Mouse (Mus musculus) cerebellum, postnatal 36 days (tissue): ENCODE results near the gene Psmc6.
A peak's percentile ranks its signal among the peaks of the same experiment; 100 is the strongest.

Experiments used
- DNase-seq, 2 experiments: peaks; one replicate each; pipeline ENCODE4 v3.0.0; 2021 to 2022; ENCODE audit warnings: mixed read lengths in 2 of 2

The Psmc6 gene

DNA sequence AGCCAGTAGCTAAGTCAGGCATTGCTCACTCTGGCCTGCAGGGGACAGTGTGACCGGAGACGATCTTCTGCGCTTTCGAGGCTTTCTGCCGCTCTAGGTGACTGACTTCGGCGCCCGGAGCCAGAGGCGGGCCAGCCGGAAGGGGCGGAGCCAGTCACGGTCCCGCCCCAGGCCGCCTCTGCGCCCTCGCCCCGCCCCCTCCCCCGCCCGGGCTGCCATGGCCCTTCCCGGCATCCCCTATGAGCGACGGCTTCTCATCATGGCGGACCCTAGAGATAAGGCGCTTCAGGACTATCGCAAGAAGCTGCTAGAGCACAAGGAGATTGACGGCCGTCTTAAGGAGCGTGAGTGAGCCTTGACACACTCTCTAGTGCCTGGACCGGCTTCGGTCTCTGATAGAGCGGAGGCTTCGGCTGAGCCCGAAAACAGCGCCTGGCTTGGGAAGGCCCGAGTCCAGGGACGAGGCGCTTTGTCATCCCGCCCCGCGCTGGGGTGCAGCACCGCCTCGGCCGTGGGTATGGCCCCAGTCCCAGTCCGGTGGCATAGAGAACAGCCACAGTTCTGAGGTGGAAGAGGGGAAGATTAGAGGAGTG, at the start of gene Psmc6:
TSS of gene Psmc6 (plus strand) at position 200 of the 593 bp plus-strand sequence.
- peak; percentile 91 to 92 for DNase-seq

DNA sequence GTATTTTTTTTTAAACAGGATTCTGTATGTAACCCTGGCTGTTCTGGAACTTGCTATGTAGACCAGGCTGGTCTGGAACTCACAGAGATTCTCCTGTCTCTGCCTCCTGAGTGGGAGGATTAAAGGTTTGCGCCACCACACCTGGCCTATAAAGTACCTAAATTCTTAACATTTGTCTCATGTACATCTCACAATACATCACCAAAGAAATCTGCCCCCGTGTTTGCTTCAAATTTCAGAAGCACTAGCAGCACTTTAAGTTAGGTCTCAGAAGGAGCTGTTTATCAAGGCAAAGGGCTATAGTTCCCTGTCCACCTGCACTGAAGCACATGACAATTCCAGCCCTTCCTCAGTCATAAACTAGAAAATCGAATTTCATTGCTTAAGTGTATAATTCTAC, 47.5 kb upstream of the Psmc6 start:
- DNase-seq, result no peak

DNA sequence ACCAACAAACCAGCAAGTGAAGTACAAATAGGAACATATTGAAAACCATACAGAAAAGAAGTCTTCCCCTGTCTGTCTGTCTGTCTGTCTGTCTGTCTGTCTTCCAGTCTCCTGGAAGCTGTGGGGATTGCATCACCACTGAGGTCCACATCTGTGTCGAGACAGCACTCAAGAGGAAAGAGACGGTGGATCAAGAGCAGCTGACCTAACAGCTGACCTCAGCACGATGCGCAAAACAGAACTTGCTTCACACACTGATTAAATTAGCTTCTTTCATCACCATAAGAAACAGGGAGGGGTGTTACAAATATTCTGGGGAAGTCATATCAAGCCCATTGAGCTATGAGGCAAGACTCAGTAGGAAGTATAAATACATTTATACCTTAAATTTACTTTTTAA, 38.0 kb upstream of the Psmc6 start:
- no peak for DNase-seq

DNA sequence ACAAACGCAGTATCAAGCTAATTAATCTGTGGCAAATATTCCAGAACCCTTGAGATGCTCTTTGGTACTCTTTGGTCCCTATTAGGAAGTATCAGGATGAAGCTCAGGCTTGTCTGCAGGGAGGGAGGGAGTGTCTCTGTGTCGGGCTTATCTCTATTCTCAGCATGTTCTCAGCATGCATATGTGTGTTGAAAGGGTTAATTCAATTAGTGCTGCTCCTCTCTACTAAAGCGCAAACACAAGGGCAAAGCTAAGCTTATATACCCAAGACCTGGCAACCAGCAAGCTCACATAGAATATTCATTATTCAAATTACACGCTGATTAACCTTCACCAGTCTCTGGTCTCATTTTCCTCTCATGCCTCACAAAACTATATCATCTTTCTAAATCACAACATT, 25.6 kb upstream of the Psmc6 start:
- DNase-seq, result no peak

DNA sequence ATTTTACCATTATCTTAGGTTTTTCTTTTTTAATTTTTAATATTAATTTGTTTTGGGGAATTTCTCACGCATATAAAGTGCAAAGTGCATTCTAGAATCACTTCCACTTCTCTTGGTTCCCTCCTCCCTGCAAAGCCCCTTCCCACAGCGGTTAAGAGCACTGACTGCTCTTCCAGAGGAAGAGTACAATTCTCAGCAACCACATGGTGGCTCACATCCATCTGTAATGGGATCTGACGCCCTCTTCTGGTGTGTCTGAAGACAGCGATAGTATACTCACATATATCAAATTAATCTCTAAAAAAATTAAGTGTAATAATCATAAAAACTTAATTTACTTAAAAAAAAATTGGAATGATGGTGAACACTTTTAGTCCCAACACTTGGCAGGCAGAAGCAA, 25.2 kb upstream of the Psmc6 start:
- no peak for DNase-seq

DNA sequence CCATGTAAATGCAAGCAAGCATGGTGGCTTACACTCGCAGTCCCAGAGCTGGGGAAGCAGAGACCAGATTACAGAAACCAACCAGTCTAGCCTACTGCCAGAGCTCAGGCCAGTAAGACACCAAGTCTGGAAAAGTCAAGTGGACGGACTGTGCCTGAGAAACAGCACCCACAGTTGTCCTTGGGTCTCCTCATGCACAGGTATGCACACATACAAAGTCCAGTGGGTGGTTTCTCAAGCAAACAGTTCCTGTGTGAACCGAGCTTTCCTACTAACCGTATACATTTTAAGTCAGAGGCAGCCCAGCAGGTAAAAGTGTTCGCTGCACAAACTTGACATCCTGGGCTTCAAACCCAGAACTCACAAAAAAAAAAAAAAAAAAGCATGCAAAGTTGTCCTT, 23.7 kb upstream of the Psmc6 start:
- DNase-seq, result no peak

DNA sequence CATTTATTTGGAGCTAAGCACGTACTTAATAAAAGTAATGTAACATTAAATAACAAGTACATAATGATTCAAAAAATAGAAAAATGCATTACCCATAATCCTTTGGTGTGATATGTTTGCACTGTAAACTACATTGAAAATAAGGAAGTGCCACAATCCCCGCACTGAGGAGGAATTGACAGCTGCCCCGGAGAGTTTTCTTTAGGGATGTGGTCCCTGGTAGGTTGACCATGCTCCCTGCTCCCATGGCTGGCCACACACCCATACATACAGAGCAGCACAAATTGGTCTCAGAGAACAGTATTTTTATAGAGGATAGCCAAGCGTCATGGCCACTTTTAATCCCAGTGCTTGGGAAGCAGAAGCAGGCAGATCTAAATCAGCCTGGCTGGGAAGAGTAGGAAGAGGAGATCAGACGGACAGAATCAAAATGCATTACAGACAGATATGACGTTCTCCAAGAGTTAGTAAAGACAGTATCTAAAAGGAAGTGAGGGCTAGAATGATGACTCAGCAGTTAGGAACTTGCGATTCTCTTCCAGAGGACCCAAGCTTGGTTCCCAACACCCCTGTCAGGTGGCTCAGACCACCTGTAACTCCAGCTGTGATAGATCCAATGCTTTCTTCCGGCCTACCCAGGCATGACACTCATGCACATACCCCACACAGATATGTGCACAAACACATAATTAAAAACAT, 21.8 kb upstream of the Psmc6 start:
- DNase-seq, result no peak

DNA sequence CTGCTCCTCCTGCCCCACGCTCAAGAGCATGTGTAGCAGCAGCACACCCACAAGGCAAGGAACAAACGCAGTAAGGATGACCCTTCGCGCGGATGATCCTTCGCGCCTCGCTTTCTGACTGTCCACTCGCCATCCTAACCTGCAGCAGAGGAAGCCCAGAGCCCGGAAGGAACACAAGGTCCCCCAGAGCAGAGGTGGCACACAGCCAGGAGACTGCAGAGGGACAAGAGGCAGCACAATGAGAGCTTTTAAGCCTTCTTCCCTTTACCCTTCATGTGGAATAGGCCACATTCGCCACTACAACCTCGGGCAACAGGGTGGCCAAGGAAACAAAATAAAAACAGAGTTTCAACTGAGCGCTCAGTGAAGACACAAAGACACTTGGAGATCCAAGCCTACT, 19.9 kb upstream of the Psmc6 start:
- DNase-seq, result peak; percentile 24 to 48

DNA sequence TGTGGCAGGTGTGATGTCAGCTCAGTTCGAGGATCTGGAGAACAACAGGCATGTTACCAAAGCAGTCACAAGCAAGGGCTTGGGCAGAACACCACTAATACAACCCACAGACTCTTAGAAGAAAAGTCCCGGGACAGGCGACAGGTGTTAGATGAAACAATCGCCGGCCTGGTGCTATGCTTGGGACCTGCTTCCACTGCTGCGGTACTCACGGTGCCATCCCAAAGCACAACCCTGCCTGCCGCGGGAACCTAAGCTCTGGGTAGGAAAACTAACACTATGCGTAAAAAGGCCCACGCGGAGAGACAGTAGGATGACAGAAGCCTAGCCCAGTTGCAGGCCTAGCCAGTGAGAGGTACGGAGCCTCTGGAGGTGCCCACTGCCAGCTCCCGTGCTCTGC, 19.5 kb upstream of the Psmc6 start:
- no peak for DNase-seq

DNA sequence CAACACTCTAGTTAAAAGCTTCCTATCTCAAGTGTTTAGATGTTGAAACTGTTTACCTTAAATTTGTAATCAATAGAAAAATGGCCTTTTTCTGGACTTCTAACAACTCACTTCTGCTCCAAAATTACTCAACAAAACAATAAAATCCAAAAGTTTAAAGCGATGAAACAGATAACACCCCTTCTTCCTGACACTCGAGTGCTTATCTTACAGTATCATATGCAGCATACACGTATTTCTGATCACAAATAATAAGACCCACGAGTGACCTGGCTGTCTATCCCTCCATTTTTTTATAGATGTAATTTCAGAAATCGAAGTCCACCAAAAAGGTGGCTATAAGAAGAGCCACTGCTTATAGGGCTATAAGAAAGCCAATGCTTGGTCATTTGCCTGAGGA, 12.7 kb upstream of the Psmc6 start:
- DNase-seq, result no peak

DNA sequence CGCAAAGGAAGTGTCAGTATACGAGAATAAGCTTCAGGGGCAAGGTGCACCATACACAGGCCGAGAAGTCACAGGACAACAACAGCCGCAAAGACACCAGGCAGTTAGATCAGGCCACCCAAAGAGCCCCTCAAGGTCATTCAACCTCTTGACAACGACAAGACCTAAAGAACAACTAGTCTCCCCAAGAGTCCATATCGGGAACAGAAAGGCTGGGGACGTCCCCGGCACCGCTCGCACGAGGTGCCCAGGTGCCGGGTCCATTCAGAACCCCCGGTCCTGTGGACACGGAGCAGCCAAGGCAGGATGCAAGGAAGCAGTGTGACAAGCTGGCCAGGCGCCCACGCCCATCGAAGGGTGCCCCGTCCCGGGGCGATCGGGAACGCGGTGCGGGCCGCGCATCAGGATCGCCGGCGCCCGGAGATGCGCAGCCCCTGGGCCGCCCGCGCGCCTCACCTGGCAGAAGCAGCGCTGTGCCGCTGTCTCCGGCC, 11.6 kb upstream of the Psmc6 start:
- DNase-seq, result peak in 1 of 2 experiments; percentile 61

DNA sequence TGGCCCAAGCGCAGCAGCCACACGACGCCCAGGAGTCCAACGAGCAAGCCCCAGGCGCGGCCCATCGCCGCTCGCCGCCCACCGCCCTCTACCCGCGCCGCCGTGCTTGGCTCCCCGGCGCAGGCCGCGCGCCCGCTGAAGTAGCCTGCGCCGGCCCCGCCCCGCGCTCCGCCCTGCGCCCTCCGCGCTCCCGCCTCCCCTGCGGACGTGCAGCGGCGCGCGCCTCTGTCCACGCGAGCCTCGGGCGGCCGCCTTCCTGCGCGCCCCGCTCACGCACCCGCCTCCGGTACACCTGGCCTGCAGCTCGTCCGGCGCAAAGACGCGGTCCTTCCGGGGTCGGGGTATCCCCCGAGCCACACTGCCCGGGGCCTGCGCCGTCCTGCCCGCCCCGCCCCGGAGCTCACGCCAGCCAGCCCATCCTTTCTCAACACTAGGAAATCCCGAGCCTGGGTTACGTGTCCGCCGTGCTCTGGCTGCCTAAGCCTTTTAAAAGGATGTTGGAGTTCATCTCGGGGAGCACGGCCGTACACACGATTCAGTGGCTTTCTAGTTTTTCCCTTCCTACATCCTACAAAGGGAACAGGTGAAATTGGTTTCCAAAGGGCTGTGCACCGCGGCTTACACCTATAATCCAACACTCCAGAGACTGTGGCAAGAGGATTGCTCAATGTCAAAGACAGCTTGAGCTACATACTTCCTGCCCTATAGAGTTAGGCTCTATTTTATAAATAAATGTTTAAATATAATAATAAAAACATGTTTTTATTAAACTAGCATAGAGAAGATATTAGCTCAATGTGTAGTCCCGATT, 11.0 kb upstream of the Psmc6 start, which contains the start of gene Ero1l:
TSS of gene Ero1l (minus strand) at position 346 of the 811 bp plus-strand sequence.
- peak; percentile 79 to 86 for DNase-seq

DNA sequence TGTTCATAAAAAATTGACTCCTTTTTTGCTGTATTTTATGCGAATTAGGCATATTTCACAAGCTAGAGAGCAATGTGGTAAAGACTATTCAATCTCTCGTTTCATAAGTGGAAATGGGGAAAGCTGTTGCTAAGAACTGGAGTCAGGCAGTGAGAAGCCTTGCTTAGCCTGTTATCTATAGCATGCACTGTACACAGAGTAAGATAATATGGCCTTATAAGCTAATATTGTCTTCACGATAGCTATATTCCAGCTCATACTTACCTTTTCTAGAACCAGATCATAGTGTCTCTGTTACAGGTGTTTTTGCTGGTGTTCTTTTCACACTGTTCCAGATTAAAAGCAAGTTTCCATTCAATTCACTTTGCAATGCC, 10.4 kb upstream of the Psmc6 start:
- no peak for DNase-seq

DNA sequence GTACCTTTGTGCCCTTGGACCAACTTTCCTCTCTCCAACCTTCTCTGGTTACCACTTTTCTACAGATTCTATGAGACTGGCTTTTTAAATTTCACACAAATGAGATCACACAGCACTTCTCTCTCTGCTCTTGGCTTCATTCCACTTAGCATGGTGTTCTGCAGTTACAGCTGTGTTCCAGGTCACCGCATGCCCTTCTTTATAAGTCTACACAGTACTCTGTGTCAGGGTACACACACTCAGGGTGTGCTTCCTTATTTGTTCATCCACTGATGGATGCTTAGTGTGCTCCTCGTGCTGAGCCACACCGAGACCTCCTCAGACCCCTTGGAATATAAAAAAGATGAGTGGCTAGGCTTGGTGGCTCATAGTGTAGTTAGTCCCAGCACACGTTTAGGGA, 9.5 kb upstream of the Psmc6 start:
- no peak for DNase-seq

DNA sequence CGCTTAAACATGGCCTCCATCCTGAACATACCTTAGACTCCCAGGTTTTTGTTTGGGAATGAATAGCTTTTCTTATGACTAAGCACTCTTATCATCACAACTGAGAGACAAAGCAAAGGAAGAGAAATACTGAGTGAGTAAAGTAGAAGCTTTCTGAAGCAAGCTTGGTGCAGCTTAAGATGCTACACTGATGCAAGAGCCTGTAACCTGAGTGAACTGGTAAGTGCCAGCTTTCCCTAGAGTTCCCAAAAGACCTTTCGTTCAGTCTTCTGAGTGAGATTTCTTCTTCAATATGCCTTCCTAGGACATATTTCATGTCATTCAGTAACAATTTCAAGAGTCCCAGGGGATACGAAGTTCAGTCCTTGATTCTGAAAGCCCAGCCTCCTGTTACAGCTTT, 8.5 kb upstream of the Psmc6 start:
- no peak for DNase-seq

DNA sequence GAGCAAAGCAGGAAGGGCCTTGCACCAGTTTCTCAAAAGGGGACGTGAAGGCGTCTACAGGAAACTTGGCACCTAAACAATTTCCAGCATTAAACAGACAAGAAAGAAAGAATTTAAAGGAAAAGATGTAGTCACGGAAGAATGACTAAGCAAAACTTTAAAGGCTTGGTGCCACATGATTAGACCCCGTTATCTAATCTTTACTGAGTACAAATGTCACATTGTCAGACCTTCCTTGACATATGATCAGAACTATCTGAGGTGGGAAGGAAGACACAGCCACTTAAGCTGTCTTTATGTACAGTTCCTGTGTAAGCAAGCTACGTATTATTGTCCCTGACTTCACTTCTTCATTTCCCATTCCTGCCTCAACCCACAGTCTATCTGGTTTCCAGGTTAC, 8.0 kb upstream of the Psmc6 start:
- DNase-seq, result no peak

DNA sequence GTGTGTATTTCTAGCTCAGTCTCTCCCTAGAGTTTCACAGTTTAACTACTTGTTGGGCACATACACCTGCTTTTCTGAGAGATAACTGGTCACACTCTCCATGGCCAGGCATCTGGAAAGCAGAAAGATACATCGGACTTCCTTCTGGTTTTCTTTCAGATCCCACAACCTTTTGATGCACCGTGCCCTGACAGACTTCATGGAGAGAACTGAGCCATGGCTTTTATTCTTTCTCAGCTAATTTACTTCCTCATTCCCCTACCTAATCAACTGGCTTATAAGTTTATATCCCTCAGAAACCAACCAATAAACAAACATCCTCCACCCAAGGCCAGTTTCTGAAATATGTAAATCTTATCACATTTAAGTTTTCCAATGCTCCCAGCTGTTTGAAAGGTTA, 7.1 kb upstream of the Psmc6 start:
- no peak for DNase-seq

DNA sequence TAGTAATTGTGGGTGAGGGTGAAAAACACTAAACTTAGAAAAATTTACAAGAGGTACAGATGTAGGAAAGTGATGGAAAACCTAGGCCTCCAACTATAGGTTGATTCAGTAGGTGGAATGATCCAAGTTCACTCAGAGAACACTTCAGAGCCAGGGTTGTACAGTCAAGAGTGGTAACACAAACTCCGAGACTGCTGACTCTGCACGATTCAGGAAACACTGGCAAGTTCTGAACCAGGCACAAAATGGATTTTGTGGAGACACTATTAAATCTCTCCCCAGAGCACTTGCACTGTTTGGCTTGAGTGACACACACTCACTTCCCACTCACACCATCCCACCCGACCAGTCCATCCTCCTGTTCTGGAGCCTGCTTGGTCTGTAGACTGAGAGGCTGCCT, 6.3 kb upstream of the Psmc6 start:
- DNase-seq, result no peak

DNA sequence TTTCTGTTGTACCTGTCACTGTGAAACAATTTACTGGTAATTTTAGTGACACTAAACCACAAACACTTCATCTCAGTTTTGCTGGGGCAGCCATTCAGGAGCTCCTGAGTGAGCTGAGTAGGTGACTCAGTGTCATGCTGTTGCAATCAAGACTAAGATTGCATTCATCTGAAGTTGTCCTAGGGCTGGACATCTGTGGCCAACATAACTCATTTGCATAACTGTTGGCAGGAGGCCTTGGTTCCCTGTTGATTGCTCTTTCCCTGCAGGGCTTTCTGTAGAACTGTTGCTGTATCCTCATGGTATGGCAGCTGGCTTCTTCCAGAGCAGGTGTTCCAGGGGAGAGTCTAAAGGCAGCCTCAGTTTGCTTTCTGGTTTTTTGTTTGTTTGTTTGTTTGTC, 4.1 kb upstream of the Psmc6 start:
- no peak for DNase-seq

DNA sequence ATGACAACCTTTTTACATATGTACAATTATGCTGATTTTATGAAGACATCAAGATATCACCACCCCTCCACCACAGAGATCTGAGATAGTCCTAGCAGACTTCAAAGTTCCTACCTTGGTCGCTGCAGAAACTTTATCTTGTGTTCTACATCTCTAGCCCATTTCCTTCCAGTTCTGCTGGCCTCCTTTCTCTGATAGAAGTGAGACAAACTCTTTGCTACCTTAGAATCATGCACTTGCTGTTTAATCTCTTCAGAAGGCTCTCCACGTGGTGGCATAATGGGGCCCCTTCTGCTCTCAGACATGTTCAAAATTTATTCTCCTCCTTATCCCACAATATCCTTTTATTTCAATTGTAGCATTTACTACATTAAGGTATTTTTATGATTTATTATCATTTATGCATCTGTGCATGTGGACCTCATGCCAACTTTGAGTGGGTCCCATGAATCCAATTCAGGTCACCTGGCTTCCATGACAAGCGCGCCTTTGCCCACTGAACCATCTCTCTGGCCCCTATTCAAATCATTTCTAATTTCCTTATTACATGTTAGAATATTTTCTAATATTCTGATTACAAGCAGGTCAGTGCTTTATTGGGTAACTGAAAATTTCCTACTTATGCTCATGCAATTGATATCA, 1.4 kb upstream of the Psmc6 start:
- no peak for DNase-seq

DNA sequence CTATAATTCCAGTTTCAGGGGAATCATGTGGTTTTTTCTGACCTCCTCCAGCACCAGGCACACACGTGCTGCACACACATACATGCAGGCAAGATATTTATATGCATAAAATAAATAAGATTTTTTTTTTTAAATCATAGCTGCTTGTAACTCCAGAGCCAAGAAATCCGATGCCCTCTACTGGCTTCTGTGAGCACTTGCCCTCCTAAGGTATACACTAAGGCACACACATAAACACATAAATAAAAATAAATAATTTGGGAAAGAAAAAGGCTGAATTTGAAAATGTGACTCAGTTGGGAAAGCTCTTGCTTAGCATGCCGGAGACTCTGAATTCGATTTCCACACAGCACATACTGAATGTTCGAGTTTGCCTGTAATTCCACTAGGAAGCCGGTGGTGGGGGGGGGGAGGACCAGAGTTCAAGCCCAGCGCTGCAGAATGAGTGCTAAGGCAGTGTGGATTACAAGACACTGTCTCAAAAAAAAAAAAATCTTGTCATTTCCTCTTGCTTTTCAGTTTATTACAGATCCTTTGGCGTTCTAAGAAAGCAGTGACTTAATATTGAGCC, 485 bp upstream of the Psmc6 start:
- no peak for DNase-seq

DNA sequence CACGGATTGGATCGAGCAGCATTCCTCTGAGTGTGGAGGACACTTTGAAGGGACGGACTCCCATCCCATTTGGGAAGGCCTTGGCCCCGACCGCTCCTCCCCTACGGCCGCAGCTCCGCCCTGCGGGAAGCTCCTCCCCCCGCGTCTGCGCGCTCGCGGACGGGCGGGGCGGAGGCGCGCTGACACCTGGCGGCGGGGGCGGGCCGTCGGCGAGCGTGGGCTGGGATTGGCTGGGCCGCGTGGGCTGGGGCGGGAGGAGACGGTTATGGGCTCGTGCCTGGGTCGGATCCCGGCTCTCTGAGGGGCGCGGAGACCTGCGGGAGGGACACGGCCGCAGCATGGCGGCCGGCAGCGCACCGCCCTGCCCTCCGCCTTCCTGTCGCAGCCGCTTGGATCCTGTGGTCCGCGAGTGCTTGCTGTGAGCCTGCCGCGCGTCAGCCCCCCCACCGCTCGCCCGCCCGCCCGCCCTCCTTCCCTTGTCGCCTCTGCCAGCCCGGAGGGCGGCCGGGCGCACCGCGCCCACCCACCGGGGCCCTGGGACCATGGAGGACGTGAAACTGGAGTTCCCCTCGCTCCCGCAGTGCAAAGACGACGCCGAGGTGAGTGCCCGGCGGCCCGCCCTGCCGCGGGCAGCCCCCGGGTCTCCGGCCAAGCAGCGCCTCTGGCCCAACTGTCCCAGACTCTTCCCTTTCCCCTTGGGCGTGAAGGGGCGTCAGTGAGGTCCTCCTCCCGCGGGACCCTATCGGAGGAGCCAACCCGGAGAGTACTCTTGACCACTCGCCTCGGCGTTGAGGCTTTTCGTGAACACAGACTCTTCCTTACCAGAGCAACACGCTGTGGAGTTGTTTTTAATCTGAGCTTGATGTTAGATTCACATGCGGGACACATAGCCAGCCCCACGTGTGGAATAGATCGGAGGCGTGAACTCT, 21.6 kb downstream of the Psmc6 start, which contains the start of gene Styx:
TSS of gene Styx (plus strand) at position 163 of the 929 bp plus-strand sequence.
- peak; percentile 91 to 97 for DNase-seq
